Mouse (Mus musculus) forebrain, embryonic 13.5 days (tissue): ENCODE measurements around the gene Pepd. TPM values are rescaled to one million over a fixed set of nuclear protein-coding genes. Genes with fewer than 3 reads are reported as not detected.

Source experiments
- ATAC-seq: fragments of 200-750 bp; cut with Nextera tagmentation; 2 replicates; pipeline ENCODE4 v1.8.0; 2017
- H3K27ac ChIP-seq: fragments of 300-500 bp; sonication (generic); 2 replicates; pipeline ENCODE4 v1.5.1; 2015; ENCODE audit warnings: inconsistent platforms, mild to moderate bottlenecking, moderate library complexity
- H3K27me3 ChIP-seq: fragments of 300-500 bp; sonication (generic); 2 replicates; pipeline ENCODE4 v1.6.1; 2015; ENCODE audit warnings: mild to moderate bottlenecking, inconsistent platforms
- H3K36me3 ChIP-seq: fragments of 300-500 bp; sonication (generic); 2 replicates; pipeline ENCODE4 v1.6.1; 2015; ENCODE audit warnings: mild to moderate bottlenecking, inconsistent platforms; ENCODE audit not compliant: poor library complexity, severe bottlenecking
- H3K4me1 ChIP-seq: fragments of 300-500 bp; sonication (generic); 2 replicates; pipeline ENCODE4 v1.6.1; 2015; ENCODE audit warnings: inconsistent platforms
- H3K4me2 ChIP-seq: fragments of 300-500 bp; sonication (generic); 2 replicates; pipeline ENCODE4 v1.6.1; 2015; ENCODE audit warnings: inconsistent platforms, mild to moderate bottlenecking, moderate library complexity
- H3K4me3 ChIP-seq: fragments of 300-500 bp; sonication (generic); 2 replicates; pipeline ENCODE4 v1.5.1; 2015; ENCODE audit warnings: mild to moderate bottlenecking, inconsistent platforms
- H3K9ac ChIP-seq: fragments of 300-500 bp; sonication (generic); 2 replicates; pipeline ENCODE4 v1.6.1; 2015; ENCODE audit warnings: mild to moderate bottlenecking, inconsistent platforms
- H3K9me3 ChIP-seq: fragments of 300-500 bp; sonication (generic); replicated peaks from 2 replicates; pipeline ENCODE4 v1.6.1; 2016; ENCODE audit warnings: inconsistent platforms
- WGBS: fragments of 180-500 bp; shearing (Covaris S2); methylation state at CpG from one replicate; pipeline ENCODE4 v1.1.7; 2015; 5-methylcytosine and 5-hydroxymethylcytosine counted together
- polyA plus RNA-seq: library from polyadenylated mRNA; unstranded; fragments of >200 nt; fragmentation: Nextera tagmentation; extraction: Ambion mirVana; gene quantifications from 2 replicates; pipeline ENCODE4 v1.2.1, GENCODE M21; 2015

Pepd gene
- polyA plus RNA-seq, 1 experiment from 2014 or later = 46.5 TPM

DNA sequence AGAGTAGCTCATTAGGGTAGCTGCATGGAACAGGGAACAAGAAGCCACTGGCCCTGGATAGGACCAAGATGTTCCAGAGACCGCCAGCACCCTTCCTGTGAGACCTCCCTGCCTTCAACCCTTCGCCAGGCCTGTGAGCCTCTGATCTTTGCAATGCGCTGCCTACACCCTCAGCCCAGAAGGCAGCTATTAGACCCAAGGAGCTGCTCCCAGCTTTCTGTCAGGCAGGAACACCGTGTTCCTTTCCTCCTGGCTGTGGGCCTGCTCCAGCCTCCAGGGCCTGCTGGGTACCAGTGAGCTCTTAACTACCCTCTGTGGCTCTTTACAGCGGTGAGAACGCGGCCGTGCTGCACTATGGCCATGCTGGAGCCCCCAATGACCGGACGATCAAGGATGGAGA is 109.2 kb downstream of the Pepd start:
- Histone ChIP-seq H3K9me3 (no peaks in the 10 kb centered on the region), H3K4me2 (no peak overlapping the region), H3K4me3 (no peak overlapping the region), H3K27ac (no peak overlapping the region), H3K27me3 (no peaks in the 10 kb centered on the region), H3K9ac (no peak overlapping the region), H3K36me3 (peaks cover 8% of the 10 kb centered on the region; the same call in 1 of the 2 replicates), H3K4me1 (no peaks in the 10 kb centered on the region)
- 85% methylated on average over 10 of the region's 10 CpGs for WGBS
- ATAC-seq = no peak

DNA sequence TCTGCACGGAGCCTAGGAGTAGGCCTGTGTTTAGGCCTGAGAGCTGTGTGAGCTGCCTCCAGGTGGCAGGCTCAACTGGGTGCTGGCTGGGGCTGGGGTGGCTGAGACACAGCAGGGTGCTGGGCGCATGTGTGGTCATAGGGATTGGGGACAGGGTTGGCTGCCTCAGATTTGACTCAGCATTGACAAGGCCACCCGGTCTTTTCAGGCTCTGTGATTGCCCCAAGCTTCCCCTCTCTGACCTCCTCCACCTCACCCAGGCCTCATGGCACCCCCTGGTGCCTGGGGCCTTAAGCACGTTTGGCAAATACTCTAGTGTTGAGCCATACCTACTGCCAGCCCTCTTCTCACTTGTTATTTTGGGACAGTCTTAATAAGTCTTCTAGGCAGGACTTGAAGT is 111.1 kb downstream of the Pepd start:
- WGBS = 82% methylated on average over 4 of the region's 4 CpGs
- no peak overlapping the region for H3K4me2 ChIP-seq
- no peaks in the 10 kb centered on the region for H3K4me1 ChIP-seq
- no peak overlapping the region for H3K4me3 ChIP-seq
- peaks cover 8% of the 10 kb centered on the region; the same call in 1 of the 2 replicates for H3K36me3 ChIP-seq
- ATAC-seq = no peak
- no peaks in the 10 kb centered on the region for H3K27me3 ChIP-seq
- H3K9me3 ChIP-seq = no peaks in the 10 kb centered on the region
- no peak overlapping the region for H3K27ac ChIP-seq
- no peak overlapping the region for H3K9ac ChIP-seq

DNA sequence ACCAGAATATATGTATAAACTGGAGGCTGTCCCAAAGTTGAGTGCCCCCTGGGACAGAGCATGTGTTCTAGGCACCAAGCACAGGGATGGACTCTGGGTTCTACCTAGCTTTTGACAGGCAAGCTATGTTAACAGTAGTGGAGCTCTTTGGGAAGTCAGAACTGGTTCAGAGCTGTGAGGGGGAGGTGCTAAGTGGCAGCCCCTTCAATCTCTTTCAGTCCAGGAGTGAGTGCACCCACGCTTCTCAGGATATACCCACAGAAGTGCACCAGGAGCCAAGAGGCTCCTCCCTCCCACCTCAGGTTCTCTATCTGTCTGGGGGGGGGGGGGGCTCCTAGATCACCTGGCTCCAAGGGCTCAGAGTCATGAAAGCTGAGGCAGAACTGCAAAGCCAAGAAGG is 112.2 kb downstream of the Pepd start:
- 88% methylated on average over 1 of the region's 1 CpGs for WGBS

DNA sequence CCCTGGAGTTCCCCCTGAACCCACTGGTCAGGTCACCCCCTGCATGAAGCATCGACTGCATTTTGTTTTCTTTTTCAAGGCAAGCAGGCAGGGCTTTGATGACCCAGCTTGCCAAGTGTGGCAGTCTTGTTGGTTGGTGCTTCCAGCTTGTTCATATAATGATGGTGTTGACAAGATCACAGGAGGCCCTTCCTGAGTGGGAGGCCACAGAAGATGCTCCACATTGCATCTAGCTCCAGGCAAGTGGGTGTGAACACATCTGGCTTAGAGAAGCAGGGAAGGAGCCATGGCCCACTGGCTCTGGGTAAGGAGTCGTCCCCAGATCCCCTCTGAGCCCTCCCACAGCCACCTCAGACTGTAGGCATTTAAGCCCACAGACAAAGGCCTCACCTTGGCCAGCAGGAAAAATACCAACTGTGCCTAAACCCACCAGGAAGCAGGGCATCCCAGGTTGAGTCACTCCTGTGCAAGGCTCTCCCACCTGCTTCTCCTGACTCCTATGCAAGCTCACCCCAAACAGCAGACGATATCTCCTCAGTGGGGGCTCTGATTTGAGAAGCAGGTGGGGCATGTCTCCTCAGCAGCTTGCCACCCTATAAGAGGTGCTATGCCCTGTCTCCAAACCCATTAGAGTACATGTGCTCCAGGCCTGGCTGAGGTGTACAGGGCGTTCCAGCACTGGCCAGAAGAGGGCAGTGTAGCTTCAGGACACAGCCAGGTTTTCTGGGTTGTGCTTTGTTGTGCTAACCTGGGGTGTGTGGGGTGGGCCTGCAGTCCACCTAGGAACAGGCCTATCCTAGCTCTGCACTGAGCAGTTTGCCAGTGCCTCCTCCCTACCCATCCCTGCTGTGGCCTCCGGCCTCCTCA is 113.5 kb downstream of the Pepd start:
- Histone ChIP-seq H3K36me3 (peaks cover 3% of the 10 kb centered on the region; the same call in 1 of the 2 replicates), H3K4me1 (no peaks in the 10 kb centered on the region), H3K27ac (no peak overlapping the region), H3K4me2 (no peak overlapping the region), H3K4me3 (no peak overlapping the region), H3K9ac (no peak overlapping the region), H3K27me3 (no peaks in the 10 kb centered on the region), H3K9me3 (no peaks in the 10 kb centered on the region)
- 49% methylated on average over 5 of the region's 5 CpGs for WGBS
- ATAC-seq = peak; percentile 75

More for the DNA sequence above, 112.2 kb downstream of the Pepd start:
- Histone ChIP-seq H3K27me3 (no peaks in the 10 kb centered on the region), H3K36me3 (peaks cover 8% of the 10 kb centered on the region; the same call in 1 of the 2 replicates), H3K4me3 (no peak overlapping the region), H3K4me2 (no peak overlapping the region), H3K4me1 (no peaks in the 10 kb centered on the region), H3K27ac (no peak overlapping the region), H3K9me3 (no peaks in the 10 kb centered on the region), H3K9ac (no peak overlapping the region)
- no peak for ATAC-seq

DNA sequence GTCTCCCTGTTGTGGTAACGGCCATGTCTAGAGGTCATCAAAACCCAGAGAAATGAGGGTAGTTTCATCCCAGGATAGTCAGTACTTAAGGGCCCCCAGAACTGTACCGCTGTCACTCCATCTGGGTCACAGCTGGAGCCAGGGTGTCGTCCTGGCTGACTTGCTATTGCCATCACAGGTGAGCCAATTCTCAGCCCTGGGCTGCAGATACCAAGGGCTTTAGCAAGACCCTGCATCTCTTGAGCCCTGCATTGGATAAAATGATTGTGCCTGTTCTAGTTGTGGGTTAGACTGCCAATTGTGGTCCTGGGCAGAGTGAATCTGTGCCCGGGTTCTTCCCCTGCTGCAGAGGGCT is 114.1 kb downstream of the Pepd start:
- Histone ChIP-seq H3K4me1 (no peaks in the 10 kb centered on the region), H3K27me3 (no peaks in the 10 kb centered on the region), H3K4me3 (no peak overlapping the region), H3K36me3 (0 out of 2 replicates have a peak, but pooled peaks cover under 1% of the 10 kb centered on the region), H3K9ac (no peak overlapping the region), H3K4me2 (no peak overlapping the region), H3K27ac (no peak overlapping the region), H3K9me3 (no peaks in the 10 kb centered on the region)
- no peak for ATAC-seq
- WGBS = 70% methylated on average over 4 of the region's 4 CpGs

DNA sequence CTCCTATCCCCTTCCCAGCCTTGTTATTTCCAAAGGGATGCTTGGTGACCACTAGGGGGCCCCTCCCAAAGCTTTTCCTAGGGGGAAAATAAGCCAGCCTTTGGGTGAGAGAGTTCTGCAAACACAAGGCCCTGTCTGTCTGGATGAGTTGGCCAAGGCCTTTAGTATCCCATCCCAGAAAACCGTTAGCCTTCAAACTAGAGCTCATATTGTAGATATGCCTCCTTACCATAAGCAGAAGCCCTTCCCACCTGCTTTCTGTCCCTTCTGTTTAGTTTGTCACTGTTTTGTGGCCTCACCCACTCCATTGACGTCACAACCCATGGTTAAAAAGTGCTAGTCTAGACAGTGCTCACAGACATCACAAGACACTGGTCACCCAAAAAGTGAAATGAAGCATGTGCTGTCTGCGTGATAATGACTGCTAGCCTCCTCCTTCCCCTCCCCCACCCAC is 114.7 kb downstream of the Pepd start:
- 86% methylated on average over 3 of the region's 3 CpGs for WGBS
- no peak for ATAC-seq
- Histone ChIP-seq H3K27ac (no peak overlapping the region), H3K4me3 (no peak overlapping the region), H3K36me3 (peaks cover 6% of the 10 kb centered on the region; the same call in 1 of the 2 replicates), H3K9ac (no peak overlapping the region), H3K9me3 (no peaks in the 10 kb centered on the region), H3K4me1 (no peaks in the 10 kb centered on the region), H3K27me3 (no peaks in the 10 kb centered on the region), H3K4me2 (no peak overlapping the region)

DNA sequence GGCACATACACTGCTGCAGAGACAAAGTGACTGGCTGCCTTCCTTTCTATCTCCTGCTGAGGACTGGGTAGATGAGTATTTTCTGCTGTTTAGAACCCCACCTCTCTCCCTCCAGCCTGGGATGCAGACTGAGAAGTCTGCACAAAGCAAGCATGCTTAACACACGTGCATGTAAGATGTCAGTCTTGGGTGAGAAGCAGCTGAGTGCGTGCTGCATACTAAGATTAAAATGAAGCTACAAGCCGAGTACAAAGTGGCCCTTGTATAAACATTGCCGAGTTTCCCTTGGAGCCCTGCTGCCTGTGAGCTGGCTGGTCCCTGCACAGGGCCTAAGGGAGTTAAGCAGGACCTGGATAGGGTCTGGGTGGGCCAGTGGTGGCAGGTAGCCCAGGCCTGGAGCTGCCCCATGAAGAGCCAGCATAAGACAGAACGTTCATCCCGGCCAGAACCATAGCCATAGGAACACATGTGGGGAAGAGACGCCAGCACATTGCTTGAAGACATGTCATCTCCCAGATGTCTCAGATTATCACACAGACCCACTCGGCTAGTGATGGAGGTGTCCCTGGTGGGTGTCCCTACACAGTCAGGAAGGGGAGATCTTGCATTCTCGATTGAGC is 115.7 kb downstream of the Pepd start:
- H3K4me3 ChIP-seq = no peak overlapping the region
- no peaks in the 10 kb centered on the region for H3K27me3 ChIP-seq
- H3K4me1 ChIP-seq = no peaks in the 10 kb centered on the region
- H3K4me2 ChIP-seq = no peak overlapping the region
- ATAC-seq = no peak
- no peak overlapping the region for H3K27ac ChIP-seq
- 78% methylated on average over 9 of the region's 9 CpGs for WGBS
- no peaks in the 10 kb centered on the region for H3K9me3 ChIP-seq
- H3K36me3 ChIP-seq = peaks cover 16% of the 10 kb centered on the region; the same call in 1 of the 2 replicates
- H3K9ac ChIP-seq = no peak overlapping the region

DNA sequence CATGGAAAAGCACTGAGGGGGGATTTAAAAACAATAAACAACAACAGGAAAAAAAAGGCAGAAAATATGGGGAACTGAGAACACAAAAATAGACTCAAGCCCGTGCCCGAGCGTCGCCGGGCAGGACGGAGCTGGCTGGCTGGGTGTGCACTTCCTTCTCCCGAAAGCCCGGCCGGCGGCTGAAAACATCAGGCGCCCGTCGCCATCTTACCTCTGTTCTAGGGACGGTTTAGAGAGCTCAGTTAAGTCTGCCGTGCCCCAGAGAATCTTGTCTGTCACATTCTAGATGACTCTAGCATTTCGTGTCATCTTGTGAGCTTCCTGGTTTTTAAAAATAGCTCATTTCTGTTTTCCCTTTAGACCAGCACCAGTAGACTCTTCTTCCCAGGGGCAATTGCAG is 116.4 kb downstream of the Pepd start:
- Histone ChIP-seq H3K27ac (no peak overlapping the region), H3K4me1 (no peaks in the 10 kb centered on the region), H3K27me3 (no peaks in the 10 kb centered on the region), H3K9ac (no peak overlapping the region), H3K4me3 (no peak overlapping the region), H3K4me2 (no peak overlapping the region), H3K9me3 (no peaks in the 10 kb centered on the region), H3K36me3 (peaks cover 17% of the 10 kb centered on the region; the same call in 1 of the 2 replicates)
- ATAC-seq = no peak
- 92% methylated on average over 16 of the region's 16 CpGs for WGBS

DNA sequence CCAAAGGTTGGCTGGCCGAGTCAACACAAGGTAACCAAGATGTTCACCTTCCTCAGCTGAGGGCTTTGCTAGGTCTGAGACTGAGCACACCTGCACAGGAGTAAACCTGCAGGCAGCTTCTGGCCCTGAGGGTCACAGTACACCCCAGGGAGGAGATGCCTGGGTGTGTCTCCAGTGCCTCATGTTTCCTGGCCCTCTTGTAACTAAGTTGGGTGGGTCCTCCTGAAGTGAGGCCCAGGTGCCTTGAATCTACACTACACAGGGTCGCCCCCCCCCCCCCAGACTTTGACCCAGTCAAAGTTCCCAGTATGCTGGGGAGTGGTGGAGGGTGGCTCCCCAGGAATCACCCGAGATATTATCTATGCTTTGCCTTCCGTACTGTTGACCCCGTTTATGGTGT is 117.0 kb downstream of the Pepd start:
- peaks cover 21% of the 10 kb centered on the region; the same call in 1 of the 2 replicates for H3K36me3 ChIP-seq
- no peaks in the 10 kb centered on the region for H3K4me1 ChIP-seq
- no peaks in the 10 kb centered on the region for H3K27me3 ChIP-seq
- WGBS = 87% methylated on average over 5 of the region's 5 CpGs
- ATAC-seq = no peak
- no peaks in the 10 kb centered on the region for H3K9me3 ChIP-seq
- no peak overlapping the region for H3K9ac ChIP-seq
- no peak overlapping the region for H3K4me2 ChIP-seq
- H3K4me3 ChIP-seq = no peak overlapping the region
- H3K27ac ChIP-seq = no peak overlapping the region

DNA sequence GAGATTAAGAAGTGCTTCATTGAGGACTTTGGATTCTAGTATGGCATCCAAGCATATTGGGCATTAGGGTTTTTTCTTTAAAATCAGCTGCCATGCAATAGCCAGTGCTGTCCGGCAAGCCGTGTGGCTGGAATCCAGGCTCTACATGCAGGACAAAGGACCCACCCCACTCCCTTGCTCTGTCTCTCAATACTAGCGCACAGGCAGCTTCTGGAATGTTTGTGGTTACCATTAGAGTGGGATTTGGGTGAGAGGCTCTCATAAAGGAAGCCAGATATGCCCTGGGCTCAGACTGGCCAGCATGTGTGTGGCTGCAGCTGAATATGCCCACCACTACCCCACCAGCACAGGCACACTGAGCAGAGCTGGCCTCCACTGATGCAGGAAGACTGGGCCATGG is 117.5 kb downstream of the Pepd start:
- Histone ChIP-seq H3K4me1 (no peaks in the 10 kb centered on the region), H3K9me3 (no peaks in the 10 kb centered on the region), H3K27ac (no peak overlapping the region), H3K9ac (no peak overlapping the region), H3K4me3 (no peak overlapping the region), H3K27me3 (no peaks in the 10 kb centered on the region), H3K36me3 (peaks cover 25% of the 10 kb centered on the region; the same call in 1 of the 2 replicates), H3K4me2 (no peak overlapping the region)
- 74% methylated on average over 3 of the region's 3 CpGs for WGBS
- ATAC-seq = no peak

DNA sequence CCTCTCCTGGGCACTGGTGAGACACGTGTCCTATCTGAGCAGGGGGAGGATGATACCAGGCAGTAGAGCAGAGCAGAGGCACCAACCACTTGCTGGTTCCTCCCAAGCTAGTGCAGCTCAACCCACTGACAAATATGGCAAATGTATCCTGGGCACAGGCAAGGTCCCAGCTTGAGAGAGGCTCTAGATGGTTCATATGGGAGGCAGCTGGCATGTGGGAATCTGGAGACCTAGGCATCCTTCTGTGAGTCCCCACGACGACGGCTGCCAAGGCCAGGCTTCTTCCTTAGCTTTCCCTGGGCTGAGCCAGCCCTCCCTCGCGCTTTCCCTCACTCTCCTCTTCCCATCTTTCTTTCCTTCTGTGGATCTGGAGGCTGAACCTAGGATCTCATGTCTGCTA is 118.4 kb downstream of the Pepd start:
- H3K4me3 ChIP-seq = no peak overlapping the region
- H3K27ac ChIP-seq = no peak overlapping the region
- no peaks in the 10 kb centered on the region for H3K27me3 ChIP-seq
- H3K9me3 ChIP-seq = no peaks in the 10 kb centered on the region
- no peak for ATAC-seq
- H3K4me2 ChIP-seq = no peak overlapping the region
- no peaks in the 10 kb centered on the region for H3K4me1 ChIP-seq
- H3K36me3 ChIP-seq = peaks cover 26% of the 10 kb centered on the region; the same call in 1 of the 2 replicates
- H3K9ac ChIP-seq = no peak overlapping the region
- 81% methylated on average over 6 of the region's 6 CpGs for WGBS

DNA sequence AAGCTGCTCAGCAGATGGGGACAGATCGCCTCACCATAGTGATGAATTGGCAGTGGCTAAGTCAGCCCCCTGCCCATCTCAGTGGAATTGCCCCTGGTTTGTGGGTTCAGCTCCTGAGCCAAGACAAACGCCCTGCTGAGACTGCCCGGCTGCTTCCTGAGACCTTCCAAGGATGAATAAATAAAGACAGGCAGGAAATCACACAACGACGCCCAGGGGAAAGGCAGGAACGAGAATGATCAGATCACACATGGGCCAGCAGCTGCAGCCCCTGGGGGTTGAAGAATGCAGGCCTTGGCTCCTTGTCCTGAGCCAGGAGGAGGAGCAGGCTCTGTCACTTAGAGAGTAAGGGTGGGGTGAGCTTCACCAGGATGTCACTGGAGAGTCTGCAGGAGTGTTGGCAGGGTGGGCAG is 123.0 kb downstream of the Pepd start:
- Histone ChIP-seq H3K36me3 (peaks cover 34% of the 10 kb centered on the region), H3K4me1 (peaks cover 8% of the 10 kb centered on the region; the same call in 1 of the 2 replicates), H3K27ac (no peak overlapping the region), H3K4me2 (no peak overlapping the region), H3K27me3 (no peaks in the 10 kb centered on the region), H3K9ac (no peak overlapping the region), H3K9me3 (no peaks in the 10 kb centered on the region), H3K4me3 (no peak overlapping the region)
- WGBS = 65% methylated on average over 6 of the region's 6 CpGs
- ATAC-seq = no peak
